Comparison of ENCODE assay signal across 12 mouse cellular contexts in genomic region chr2:11672144-11672543, GRCm38 (mm10). TPM values are rescaled to one million over a fixed set of nuclear protein-coding genes. Genes with fewer than 3 reads are reported as not detected.
DNase-seq lines count a peak whose midpoint lies in the region; ATAC-seq and TF ChIP-seq lines count a peak whose summit lies in the region.
"Had no signal": no experiment of that assay in that cellular context is flagged by ENCODE, and none has a peak within 500 bp of the region (broad histone marks: within the 10 kb centered on the region; RNA-seq: fewer than 3 reads in every experiment).

No protein-coding gene starts in this region.

- no peaks in the 10 kb centered on the region for H3K36me3 ChIP-seq in spleen, adult 2 months (ENCODE audit: control insufficient read depth, insufficient read depth, low read length)
- H3K36me3 ChIP-seq in liver, embryonic 14.5 days (replicated peaks; ENCODE audit: control insufficient read depth, insufficient read depth, low read depth), result no peaks in the 10 kb centered on the region
- H3K36me3 ChIP-seq in kidney, embryonic 14.5 days (ENCODE audit: control insufficient read depth, insufficient read depth, low read length), result no peaks in the 10 kb centered on the region

- H3K27ac ChIP-seq in spleen, adult 2 months (ENCODE audit: insufficient read depth, low read length), result no peak overlapping the region
- no peak overlapping the region for H3K27ac ChIP-seq in liver, embryonic 14.5 days
- H3K27ac ChIP-seq in kidney, embryonic 14.5 days (ENCODE audit: low read depth, low read length), result no peak overlapping the region
- H3K27ac ChIP-seq: macrophage had no signal

- TF ChIP-seq POLR2A in spleen, adult 2 months (IDR thresholded peaks at IDR 0.05; ENCODE audit: low read depth, low read length), result no peak

- H3K4me3 ChIP-seq in spleen, adult 2 months (ENCODE audit: extremely low read depth, insufficient read depth, insufficient read length), result no peak overlapping the region
- no peak overlapping the region for H3K4me3 ChIP-seq in liver, embryonic 14.5 days (ENCODE audit: insufficient read depth in 1 of 2, low read depth in 2 of 2, low read length in 2 of 2)
- no peak overlapping the region for H3K4me3 ChIP-seq in kidney, embryonic 14.5 days (ENCODE audit: low read length)

- DNase-seq in embryo, embryonic 10.5 days (ENCODE audit: low spot score), result peak; percentile 15
- DNase-seq in embryo, embryonic 9.5 days (ENCODE audit: extremely low spot score), result no peak
- DNase-seq in spleen, adult 2 months (ENCODE audit: low read depth in 1 of 2, low spot score in 2 of 2), result peak in 1 of 2 experiments; percentile 41
- no peak for DNase-seq in spleen, adult 18-20 months
- DNase-seq in liver, embryonic 14.5 days (ENCODE audit: low read depth in 3 of 3, low spot score in 3 of 3), result no peak
- peak; percentile 79 for DNase-seq in thymus, postnatal 4 days
- DNase-seq in layer of hippocampus, adult 11-12 months (ENCODE audit: low spot score), result no peak
- DNase-seq: cerebellum, adult 18-20 months; heart, postnatal 10 days had no signal

- no peaks in the 10 kb centered on the region for H3K4me1 ChIP-seq in spleen, adult 2 months (ENCODE audit: control insufficient read depth, insufficient read depth, insufficient read length)
- no peaks in the 10 kb centered on the region for H3K4me1 ChIP-seq in liver, embryonic 14.5 days (replicated peaks; ENCODE audit: control insufficient read depth in 2 of 2, insufficient read depth in 2 of 2, low read length in 1 of 2)
- no peaks in the 10 kb centered on the region for H3K4me1 ChIP-seq in kidney, embryonic 14.5 days (ENCODE audit: control insufficient read depth, insufficient read depth, low read length)

- no peak overlapping the region for H3K4me2 ChIP-seq in liver, embryonic 14.5 days (ENCODE audit: low read depth)
- no peak overlapping the region for H3K4me2 ChIP-seq in kidney, embryonic 14.5 days (replicated peaks; ENCODE audit: low read depth, low read length)

- 24% methylated on average over 3 of the region's 3 CpGs for WGBS in spleen, adult 2 months
- WGBS in liver, embryonic 14.5 days (ENCODE audit: insufficient replicate concordance), result 16% methylated on average over 3 of the region's 3 CpGs
- WGBS in kidney, embryonic 14.5 days, result 25% methylated on average over 3 of the region's 3 CpGs

- H3K9ac ChIP-seq in liver, embryonic 14.5 days (replicated peaks), result no peak overlapping the region
- H3K9ac ChIP-seq in kidney, embryonic 14.5 days (ENCODE audit: low read depth, low read length), result no peak overlapping the region

- TF ChIP-seq CTCF in spleen, adult 2 months (IDR thresholded peaks at IDR 0.05; ENCODE audit: extremely low read depth, insufficient read depth, insufficient read length, insufficient replicate concordance), result peak; percentile 36; the same call in 1 of the 2 replicates
- TF ChIP-seq CTCF in liver, embryonic 14.5 days (IDR thresholded peaks at IDR 0.05; ENCODE audit: low read depth), result peak; percentile 52

- no peaks in the 10 kb centered on the region for H3K9me3 ChIP-seq in liver, embryonic 14.5 days (ENCODE audit: control insufficient read depth, low read length)
- H3K9me3 ChIP-seq in kidney, embryonic 14.5 days (ENCODE audit: control insufficient read depth, low read length), result no peaks in the 10 kb centered on the region; the same call in 1 of the 2 replicates

- ATAC-seq in liver, embryonic 14.5 days (ENCODE audit: insufficient read depth), result no peak
- no peak for ATAC-seq in kidney, embryonic 14.5 days (ENCODE audit: low FRiP score, low TSS enrichment)
- ATAC-seq: forebrain, embryonic 14.5 days had no signal

- no peaks in the 10 kb centered on the region for H3K27me3 ChIP-seq in spleen, adult 2 months (ENCODE audit: control insufficient read depth, insufficient read depth, low read length)
- no peaks in the 10 kb centered on the region for H3K27me3 ChIP-seq in liver, embryonic 14.5 days (ENCODE audit: control insufficient read depth, insufficient read depth, low read length)
- H3K27me3 ChIP-seq in kidney, embryonic 14.5 days (ENCODE audit: control insufficient read depth, insufficient read depth, low read length), result peaks cover 4% of the 10 kb centered on the region; the same call in 1 of the 2 replicates

- TF ChIP-seq EP300 in liver, embryonic 14.5 days (IDR thresholded peaks at IDR 0.05; ENCODE audit: low read depth), result no peak

RNA-seq across cellular contexts. Expression of gene Il2ra, which starts 29.5 kb away (rescaled TPM):
- polyA plus RNA-seq in spleen, adult 2 months (2012; rRNA removed), result 1.6 and 2.0 TPM in 2 replicates
- polyA plus RNA-seq in liver, embryonic 14.5 days (2012; rRNA removed), result 0.01 TPM in 1 of 2 replicates, not detected in the other
- not detected in 2 replicates for polyA plus RNA-seq in liver, embryonic 14.5 days (2014; fragmentation: Nextera tagmentation; extraction: Ambion mirVana)
- polyA plus RNA-seq in kidney, embryonic 14.5 days (2014; fragmentation: Nextera tagmentation; extraction: Ambion mirVana), result not detected in 2 replicates
- polyA plus RNA-seq: forebrain, embryonic 14.5 days had no signal

RNA-seq across cellular contexts. Expression of gene Il15ra, which starts 32.9 kb away (rescaled TPM):
- 33.2 and 57.8 TPM in 2 replicates for polyA plus RNA-seq in spleen, adult 2 months (2012; rRNA removed)
- 3.8 and 5.9 TPM in 2 replicates for polyA plus RNA-seq in liver, embryonic 14.5 days (2012; rRNA removed)
- polyA plus RNA-seq in liver, embryonic 14.5 days (2014; fragmentation: Nextera tagmentation; extraction: Ambion mirVana), result 3.7 and 5.1 TPM in 2 replicates
- polyA plus RNA-seq in kidney, embryonic 14.5 days (2014; fragmentation: Nextera tagmentation; extraction: Ambion mirVana), result 0.99 and 1.5 TPM in 2 replicates

RNA-seq across cellular contexts. Expression of gene Gm17490, which starts 46.1 kb away (rescaled TPM):
- not detected in 2 replicates for polyA plus RNA-seq in spleen, adult 2 months (2012; rRNA removed)
- not detected in 2 replicates for polyA plus RNA-seq in liver, embryonic 14.5 days (2012; rRNA removed)
- not detected in 2 replicates for polyA plus RNA-seq in liver, embryonic 14.5 days (2014; fragmentation: Nextera tagmentation; extraction: Ambion mirVana)
- not detected in 2 replicates for polyA plus RNA-seq in kidney, embryonic 14.5 days (2014; fragmentation: Nextera tagmentation; extraction: Ambion mirVana)
- polyA plus RNA-seq: forebrain, embryonic 14.5 days; macrophage had no signal

Comparison
In these comparisons a context has a peak if more than half of its experiments do, and no peak if none do; other contexts are left out.
1. DNase-seq: peak in embryo, embryonic 10.5 days (single experiment) and thymus, postnatal 4 days (single experiment); none in embryo, embryonic 9.5 days (single experiment), spleen, adult 18-20 months (0 of 2), liver, embryonic 14.5 days (0 of 3) and layer of hippocampus, adult 11-12 months (single experiment).